Mouse (Mus musculus): ENCODE measurements around the gene Taf3. TPM values are rescaled to one million over a fixed set of nuclear protein-coding genes. Genes with fewer than 3 reads are reported as not detected.

Gene Taf3
- polyA plus RNA-seq, 1 experiment = 2.8 TPM

DNA sequence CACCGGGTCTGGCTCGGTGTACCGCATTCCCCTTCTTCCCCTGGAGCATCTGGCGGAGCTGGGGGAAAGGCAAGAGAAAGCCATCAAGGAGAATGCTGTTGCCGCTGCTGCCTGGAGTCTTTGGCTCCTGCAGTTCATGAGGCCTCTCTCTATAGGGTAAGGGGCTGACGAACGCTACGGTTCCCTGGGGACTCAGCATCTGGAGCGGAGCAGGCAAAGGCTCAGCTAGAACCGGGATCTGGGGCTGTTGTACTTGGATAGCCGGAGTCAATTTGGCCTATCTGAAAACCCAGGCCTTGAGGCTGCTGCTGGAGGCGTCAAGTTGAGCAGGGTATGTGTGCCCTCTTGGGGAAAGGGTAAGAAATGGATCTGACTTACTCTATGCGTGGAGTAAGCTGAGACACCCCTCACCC, 166.8 kb downstream of the Taf3 start:
- no peak for DNase-seq (ENCODE audit: low read depth, low spot score)
- WGBS = 7% methylated on average over 13 of the region's 13 CpGs

DNA sequence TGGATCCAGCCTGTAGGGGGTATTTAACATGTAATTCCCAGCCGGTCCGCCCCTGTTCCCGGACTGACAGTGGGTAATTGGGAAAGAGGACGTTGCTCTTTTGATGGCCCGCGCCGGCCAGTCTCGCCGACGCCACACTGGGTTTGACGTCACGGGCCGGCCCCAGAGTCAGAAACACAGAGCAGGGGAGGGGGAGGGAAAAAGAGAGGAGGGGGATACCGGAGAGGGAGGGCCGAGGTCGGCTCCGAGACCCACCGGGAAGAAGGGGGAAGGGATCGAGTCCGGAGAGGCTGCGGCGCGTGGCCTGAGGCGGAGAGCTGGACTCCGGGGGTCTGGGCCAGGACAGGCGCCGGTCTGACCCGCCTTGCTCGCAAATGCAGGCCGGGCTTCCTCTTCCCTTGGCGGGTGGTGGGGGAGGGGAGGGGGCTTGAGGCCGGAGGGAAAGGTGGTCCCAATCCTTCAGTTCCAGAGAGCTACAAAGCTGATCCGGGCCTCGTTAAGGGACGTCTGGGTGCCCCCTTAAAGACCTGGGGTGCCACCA, 167.3 kb downstream of the Taf3 start, which contains the start of gene 4930412O13Rik:
4930412O13Rik (plus strand) TSS at position 202 of the 541 bp plus-strand sequence.
- DNase-seq (ENCODE audit: low read depth, low spot score) = no peak
- WGBS = 6% methylated on average over 35 of the region's 35 CpGs

DNA sequence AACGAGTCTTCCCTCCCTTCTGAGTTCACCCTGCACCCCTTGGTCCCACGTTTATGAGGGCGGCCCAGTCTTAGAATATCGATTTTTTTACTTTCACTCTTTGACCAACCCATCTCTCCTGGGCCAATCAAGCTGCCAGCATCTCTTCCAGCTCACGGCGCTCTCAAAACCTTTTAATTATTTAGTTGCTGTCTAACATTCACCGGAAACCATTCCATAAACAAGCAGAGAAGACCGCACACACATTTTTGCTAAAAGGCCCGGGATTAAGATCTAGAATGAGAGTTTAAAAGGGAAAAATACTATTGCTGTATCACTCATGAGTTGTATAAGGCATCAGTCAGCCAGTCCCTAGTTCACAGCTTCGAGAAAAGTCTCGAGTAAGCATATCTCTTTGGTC, 168.1 kb downstream of the Taf3 start:
- WGBS = 13% methylated on average over 11 of the region's 11 CpGs
- no peak for DNase-seq (ENCODE audit: low read depth, low spot score)

DNA sequence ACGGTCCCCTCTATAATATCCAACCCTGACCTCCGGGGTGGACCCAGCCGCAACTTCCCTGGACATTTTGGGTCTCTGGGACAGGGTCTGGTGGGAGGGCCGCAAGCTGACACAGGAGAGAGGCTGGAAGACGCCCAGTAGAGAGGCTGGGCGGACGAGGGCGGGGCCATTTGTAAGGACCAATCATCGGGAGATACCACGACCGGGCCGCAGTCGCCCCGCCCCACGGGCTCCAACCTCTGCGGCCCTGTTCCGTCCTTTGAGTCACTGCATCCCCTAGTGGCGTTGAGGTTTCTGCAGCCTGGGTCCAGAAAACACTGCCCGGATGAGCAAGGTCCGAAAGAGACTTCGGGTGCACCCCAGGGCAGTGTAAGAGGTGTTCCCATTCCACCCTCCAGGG, 168.9 kb downstream of the Taf3 start:
- WGBS = under 1% methylated on average over 21 of the region's 21 CpGs

GRCm38 (mm10) chr2:9879092-9879491, 169.3 kb downstream of the Taf3 start:
- DNase-seq (ENCODE audit: low read depth, low spot score) = peak; percentile 14
- WGBS = 1% methylated on average over 22 of the region's 22 CpGs

More for the DNA sequence above, 168.9 kb downstream of the Taf3 start:
- peak; percentile 70 for DNase-seq (ENCODE audit: low read depth, low spot score)

- DNase-seq (ENCODE audit: low read depth, low spot score) = no peak
- under 1% methylated on average over 33 of the region's 33 CpGs for WGBS
Measured at GRCm38 (mm10) chr2:9878564-9879081, 169.8 kb downstream of the Taf3 start.

- no peak for DNase-seq (ENCODE audit: low read depth, low spot score)
- 4% methylated on average over 19 of the region's 19 CpGs for WGBS
Measured at GRCm38 (mm10) chr2:9877966-9878563, 170.3 kb downstream of the Taf3 start.

DNA sequence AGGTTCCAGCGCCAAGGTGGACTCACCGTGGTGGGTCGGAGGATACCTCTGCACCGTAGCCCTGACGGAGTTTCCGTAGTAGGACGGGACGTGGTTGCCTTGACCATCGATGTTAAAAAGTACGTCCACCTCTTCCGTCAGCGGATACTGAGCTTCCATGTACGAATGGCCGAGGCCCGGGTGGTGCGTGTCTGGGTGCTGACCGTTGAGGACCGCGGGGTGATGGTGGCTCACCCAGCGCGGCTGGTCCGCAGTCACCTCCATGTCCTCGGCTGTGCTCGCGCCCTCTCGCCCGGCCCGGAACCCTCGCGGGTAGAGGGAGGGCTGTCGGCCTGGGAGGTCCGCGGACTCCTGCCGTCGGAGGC, 171.1 kb downstream of the Taf3 start:
- DNase-seq (ENCODE audit: low read depth, low spot score) = no peak

GRCm38 (mm10) chr2:9876621-9877325, 171.6 kb downstream of the Taf3 start:
- no peak for DNase-seq (ENCODE audit: low read depth, low spot score)
- WGBS = 34% methylated on average over 31 of the region's 31 CpGs

More for the DNA sequence above, 171.1 kb downstream of the Taf3 start:
- WGBS = 4% methylated on average over 35 of the region's 35 CpGs

- 75% methylated on average over 12 of the region's 12 CpGs for WGBS
- DNase-seq (ENCODE audit: low read depth, low spot score) = no peak
Measured at GRCm38 (mm10) chr2:9875676-9876357, 172.6 kb downstream of the Taf3 start.

GRCm38 (mm10) chr2:9875220-9875619, 173.2 kb downstream of the Taf3 start:
- 69% methylated on average over 4 of the region's 4 CpGs for WGBS
- no peak for DNase-seq (ENCODE audit: low read depth, low spot score)

DNA sequence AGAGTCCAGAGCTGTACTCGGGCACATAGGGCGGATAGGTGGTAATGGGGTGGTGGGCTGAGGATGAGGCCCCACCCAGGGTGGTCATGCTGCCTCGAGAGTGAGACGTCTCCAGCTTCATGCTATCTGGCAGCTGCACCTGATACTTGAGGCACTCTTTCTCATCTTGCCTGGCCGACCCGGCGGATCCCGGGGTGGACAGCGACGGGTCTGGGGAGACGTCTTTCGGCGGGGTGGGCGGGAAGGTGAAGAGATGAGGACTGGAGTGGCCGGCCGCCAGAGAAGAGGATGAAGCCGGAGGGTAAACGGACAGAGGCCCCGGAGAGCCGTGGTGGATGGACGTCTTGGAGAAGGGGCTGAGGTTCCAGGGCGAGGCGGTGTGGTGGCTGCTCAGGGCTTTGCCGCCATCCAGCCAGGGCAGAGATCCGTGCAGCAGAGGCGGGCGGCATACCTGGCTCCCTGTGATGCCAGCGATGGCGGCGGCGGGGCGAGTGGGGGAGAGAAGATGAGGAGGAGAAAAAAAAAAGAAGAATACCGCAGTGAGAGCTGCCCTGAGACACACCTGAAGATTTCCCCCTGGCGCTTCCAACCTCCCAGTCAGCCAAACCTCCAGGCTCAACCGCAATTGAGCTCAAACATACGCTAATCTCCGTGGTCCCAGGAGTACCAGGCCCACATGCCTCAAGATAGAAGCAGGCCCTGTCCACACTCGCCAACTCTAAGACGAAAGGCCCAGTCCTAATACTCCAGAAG, 173.8 kb downstream of the Taf3 start:
- DNase-seq (ENCODE audit: low read depth, low spot score) = no peak
- 43% methylated on average over 39 of the region's 39 CpGs for WGBS

- no peak for DNase-seq (ENCODE audit: low read depth, low spot score)
- WGBS = 53% methylated on average over 2 of the region's 2 CpGs
Measured at GRCm38 (mm10) chr2:9873757-9874156, 174.6 kb downstream of the Taf3 start.

DNA sequence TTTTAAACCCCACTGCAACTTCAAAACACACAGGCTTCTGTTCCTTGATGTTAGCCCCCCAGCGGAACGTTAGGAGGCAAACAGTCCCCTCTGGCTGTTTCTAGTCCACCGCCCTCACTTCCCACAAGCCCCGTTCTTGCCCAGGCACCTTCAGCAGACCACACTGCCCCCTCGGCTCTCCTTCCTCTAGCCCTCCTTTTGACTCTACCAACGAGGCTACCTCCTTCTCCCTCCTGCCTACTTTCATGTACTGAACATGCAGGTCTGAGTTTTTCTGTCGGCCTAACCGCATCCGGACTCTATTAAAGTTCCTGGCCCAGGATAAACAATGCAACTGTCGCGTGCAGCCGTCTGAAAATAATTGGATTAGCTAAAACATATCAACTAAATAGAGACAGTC, 175.7 kb downstream of the Taf3 start:
- WGBS = 48% methylated on average over 12 of the region's 12 CpGs

DNA sequence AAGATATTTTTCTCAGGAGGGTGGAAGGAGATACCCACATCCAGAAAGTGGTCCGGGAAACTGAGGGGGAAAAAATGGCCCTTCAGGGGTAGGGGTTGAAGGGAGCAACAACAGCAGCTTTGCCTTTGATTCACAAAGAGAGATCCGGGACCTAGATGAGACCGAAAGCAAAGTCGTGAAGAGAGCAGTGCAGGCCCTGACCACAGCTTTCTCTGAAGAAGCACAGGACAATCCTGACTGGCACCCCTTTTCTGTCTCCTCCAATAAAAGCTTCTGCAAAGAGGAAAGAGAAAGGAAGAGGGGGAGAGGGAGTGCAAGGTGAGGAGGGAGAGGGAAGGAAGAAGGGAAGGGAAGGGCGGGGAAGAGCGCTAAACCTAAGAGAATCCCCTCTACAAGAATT, 176.6 kb downstream of the Taf3 start:
- DNase-seq (ENCODE audit: low read depth, low spot score) = no peak

More for the DNA sequence above, 175.7 kb downstream of the Taf3 start:
- DNase-seq (ENCODE audit: low read depth, low spot score) = no peak

DNA sequence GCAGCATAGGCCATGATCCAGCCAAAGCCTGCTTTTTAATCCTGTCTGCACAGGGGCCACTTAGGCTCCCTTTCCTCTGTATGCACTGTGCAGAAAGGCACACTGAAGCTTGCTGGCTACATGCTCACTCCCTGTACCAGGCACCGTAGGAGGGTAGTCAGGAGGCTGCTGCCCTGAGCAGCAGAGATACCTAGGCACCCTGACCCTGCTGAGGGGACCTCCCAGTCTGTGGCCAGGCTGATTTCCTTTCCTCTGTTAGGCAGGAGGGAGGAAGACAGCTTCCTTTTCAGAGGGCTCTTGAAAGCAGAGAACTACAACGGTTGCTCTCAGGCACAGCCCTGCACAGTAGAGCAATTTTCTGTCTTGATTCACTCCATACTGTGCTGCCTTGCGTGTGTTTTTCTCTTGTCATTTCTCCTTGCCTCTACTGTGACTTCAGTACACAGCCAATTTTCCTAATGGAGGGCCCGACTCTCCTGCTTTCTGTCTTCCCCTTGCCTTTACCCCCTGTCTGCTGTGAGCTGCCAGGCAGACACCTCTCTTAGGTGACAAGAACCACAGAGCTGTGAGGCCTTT, 177.2 kb downstream of the Taf3 start:
- WGBS = 66% methylated on average over 4 of the region's 4 CpGs
- no peak for DNase-seq (ENCODE audit: low read depth, low spot score)

More for the DNA sequence above, 176.6 kb downstream of the Taf3 start:
- 73% methylated on average over 6 of the region's 6 CpGs for WGBS

- 66% methylated on average over 12 of the region's 12 CpGs for WGBS
- no peak for DNase-seq (ENCODE audit: low read depth, low spot score)
Measured at GRCm38 (mm10) chr2:9867092-9867825, 181.1 kb downstream of the Taf3 start.
